Mouse (Mus musculus) NIH3T3 (cell line): ENCODE measurements around the gene Rpl7l1.
A peak's percentile ranks its signal among the peaks of the same experiment; 100 is the strongest.

Experiments used
- DNase-seq: peaks from one replicate; pipeline ENCODE4 v3.0.0-alpha.2; 2012; ENCODE audit warnings: low read depth

The Rpl7l1 gene

DNA sequence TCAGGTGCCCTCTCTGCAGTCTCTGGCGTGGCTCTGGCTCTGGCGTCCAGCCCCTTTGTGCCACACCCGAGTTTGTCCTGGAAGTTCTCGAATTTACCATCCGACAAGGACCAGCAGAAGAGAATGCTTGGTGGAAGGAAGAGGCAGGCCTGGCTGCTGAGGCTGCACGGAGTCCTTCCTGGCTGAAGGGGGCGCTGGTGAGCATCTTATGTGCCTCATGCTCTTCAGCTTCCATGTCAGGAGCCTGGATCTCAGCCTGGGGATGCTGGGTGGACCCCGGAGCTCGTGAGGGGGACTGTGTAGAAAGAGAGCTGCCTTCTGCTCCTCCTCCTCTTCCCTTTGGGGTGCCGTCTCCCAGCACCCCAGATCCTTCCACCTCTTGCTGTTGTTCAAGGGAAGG lies 46.3 kb downstream of the Rpl7l1 start:
- DNase-seq = peak; percentile 55

DNA sequence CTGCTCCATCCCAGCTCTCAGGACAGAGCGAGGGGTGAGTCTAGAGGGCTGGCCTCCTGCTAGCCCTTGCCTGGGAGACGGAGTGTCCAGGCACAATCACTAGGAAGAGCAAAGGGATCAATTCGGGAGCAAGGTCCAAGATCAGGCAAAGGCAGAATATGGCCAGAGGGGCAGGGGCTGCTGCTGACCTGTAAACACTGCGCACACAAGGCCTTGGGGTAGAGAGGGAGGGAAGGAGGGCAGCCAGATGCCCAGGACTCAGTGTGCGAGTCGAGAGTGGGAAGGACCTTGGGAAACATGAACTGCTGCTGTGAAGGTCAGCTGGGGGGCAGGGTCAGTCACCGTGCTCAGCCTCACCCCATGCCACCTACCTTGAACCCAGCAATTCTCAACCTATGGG lies 47.2 kb downstream of the Rpl7l1 start:
- DNase-seq = no peak

DNA sequence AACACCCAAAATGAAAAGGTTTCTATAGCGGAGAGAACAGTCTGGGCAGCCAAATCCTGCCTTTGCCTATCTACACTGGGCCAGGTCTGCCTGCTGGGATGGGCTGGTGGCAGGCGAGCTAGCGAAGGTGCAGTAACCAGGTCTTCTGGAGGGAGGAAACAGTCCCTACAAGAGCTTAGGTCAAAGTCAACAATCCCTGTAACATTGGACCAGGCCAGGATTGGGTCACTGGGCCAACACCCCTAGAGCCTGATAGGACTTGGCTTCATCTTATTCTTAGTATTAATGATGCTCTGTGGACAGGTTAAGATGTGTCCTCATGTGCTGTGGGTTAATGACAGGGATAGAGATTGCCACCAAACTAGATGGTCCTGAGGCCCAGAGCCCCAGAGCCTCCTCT lies 48.4 kb downstream of the Rpl7l1 start:
- DNase-seq = no peak

GRCm38 (mm10) chr17:46728904-46729318 lies 53.6 kb downstream of the Rpl7l1 start, which contains the start of gene Gnmt:
Gene Gnmt (minus strand): TSS chr17:46729168.
- no peak for DNase-seq

DNA sequence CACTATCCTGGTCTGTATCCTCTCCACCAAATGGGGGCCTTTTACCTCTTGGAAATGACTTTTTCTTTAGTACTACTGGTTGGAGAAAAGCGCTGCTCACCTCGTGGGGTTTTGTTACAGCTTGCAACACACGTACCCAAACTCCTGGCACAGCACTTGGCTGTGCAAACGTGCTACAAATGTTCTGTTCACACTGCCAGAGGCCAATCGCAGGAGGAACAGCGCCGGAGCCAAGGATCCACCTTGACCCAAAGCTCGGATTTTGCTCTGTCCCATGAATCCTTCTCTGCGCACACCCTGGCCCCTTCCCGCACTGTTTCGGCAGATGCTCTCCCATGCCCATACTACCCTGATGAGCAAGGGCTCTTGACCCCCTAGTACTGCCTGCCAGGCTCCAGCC lies 54.0 kb downstream of the Rpl7l1 start:
- no peak for DNase-seq

DNA sequence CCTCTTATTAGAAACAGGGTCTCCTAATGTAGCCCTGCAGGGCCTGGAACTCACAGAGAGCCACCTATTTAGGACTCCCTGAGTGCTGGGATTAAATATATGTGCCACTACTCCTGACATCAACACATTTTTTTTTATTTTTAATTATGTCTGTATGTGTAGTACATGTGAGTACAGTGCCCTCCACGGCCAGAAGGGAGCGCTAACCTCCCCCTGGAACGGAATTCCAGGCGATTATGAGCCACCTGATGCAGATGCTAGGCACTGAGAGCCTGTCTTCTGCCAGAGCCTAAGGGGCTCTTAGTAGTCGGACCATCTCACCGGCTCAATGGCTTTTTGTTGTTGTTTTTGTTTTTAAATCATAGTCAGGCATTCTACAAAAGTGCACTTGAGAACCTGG lies 54.5 kb downstream of the Rpl7l1 start:
- DNase-seq = peak; percentile 56

DNA sequence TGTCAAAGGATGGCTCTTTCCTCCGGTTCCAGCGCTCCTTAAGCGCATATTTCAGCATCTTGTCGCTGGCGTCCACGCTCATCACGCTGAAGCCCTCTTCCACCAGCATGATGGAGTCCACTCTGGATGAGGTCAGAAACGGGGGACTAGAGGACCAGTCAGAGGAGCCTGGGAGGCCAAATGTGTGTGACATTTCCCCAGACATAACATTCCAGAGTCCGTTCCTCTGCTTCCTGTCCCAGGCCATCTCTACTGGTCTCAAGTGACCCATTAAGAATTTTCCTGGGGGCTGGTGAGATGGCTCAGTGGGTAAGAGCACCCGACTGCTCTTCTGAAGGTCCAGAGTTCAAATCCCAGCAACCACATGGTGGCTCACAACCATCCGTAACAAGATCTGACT lies 55.2 kb downstream of the Rpl7l1 start:
- no peak for DNase-seq

DNA sequence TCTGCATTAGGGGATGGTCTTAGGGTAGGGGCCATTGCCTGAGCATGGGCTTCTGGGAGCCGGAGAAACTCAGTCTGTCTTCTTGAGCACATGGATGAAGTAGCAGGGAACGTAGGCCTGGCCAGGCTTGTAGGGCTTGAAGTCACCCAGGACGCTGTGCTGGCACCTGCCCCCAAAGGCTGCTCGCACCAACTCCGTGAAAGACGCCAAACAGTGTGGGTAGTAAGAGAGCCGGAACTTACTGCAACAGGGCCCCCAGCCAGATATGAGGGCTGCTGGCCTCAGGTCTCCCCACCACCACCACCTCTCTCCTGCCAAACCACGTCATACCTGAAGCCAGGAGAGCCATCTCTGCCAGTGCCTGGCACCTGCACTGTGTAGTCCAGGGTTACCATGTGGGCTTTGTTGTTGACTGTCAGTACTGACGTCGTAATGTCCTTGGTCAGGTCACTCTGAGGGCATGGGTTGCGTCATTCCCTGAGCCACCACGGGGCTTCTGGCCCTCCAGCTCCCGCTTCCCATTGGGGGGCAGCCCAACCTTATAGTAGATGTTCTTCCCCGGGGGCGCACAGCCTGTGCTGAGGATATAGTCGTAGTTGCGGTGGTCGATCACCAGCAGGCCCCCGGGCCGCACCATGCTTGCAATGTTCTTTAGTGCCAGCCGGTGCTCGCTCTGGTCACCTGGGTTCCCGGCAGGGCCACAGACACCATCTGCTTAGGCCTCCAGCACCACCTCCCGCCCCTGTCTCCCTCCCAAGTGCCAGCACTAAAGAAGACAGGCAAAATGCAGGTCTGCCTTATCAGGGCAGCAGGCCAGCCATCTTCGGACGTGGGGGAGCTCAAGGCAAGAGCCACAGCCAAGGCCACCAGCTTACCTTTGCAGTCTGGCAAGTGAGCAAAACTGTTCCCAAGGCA lies 56.5 kb downstream of the Rpl7l1 start:
- DNase-seq = no peak

- peak; percentile 72 for DNase-seq
Measured at GRCm38 (mm10) chr17:46725273-46725672, 57.2 kb downstream of the Rpl7l1 start.

- DNase-seq = no peak
Measured at GRCm38 (mm10) chr17:46724477-46725084, 57.9 kb downstream of the Rpl7l1 start.
